Mouse (Mus musculus) layer of hippocampus, adult 2 months (tissue): Measurements from ENCODE around the gene Dcaf11. TPM values are rescaled to one million over a fixed set of nuclear protein-coding genes. Genes with fewer than 3 reads are reported as not detected.

Experiments used
- DNase-seq, 2 experiments: peaks; one replicate each; pipeline ENCODE4 v3.0.0; 2022; ENCODE audit warnings: low spot score in 2 of 2
- H3K27ac ChIP-seq: fragments of 200-600 bp; 2 replicates; pipeline ENCODE4 v1.8.1; 2022
- H3K4me3 ChIP-seq: fragments of 200-600 bp; 2 replicates; pipeline ENCODE4 v1.8.1; 2022; ENCODE audit warnings: mild to moderate bottlenecking
- CTCF ChIP-seq: fragments of 200-600 bp; conservative IDR thresholded peaks from 2 replicates; pipeline ENCODE4 v1.8.1; 2022; ENCODE audit warnings: antibody characterized with exemption, mild to moderate bottlenecking, moderate library complexity
- total RNA-seq, 2 experiments: library from RNA; stranded (reverse); gene quantifications; 2 replicates each; pipeline ENCODE4 v1.2.3; 2021

Gene Dcaf11
- total RNA-seq, 2 experiments from 2014 or later = 84.2 to 87.6 TPM

DNA sequence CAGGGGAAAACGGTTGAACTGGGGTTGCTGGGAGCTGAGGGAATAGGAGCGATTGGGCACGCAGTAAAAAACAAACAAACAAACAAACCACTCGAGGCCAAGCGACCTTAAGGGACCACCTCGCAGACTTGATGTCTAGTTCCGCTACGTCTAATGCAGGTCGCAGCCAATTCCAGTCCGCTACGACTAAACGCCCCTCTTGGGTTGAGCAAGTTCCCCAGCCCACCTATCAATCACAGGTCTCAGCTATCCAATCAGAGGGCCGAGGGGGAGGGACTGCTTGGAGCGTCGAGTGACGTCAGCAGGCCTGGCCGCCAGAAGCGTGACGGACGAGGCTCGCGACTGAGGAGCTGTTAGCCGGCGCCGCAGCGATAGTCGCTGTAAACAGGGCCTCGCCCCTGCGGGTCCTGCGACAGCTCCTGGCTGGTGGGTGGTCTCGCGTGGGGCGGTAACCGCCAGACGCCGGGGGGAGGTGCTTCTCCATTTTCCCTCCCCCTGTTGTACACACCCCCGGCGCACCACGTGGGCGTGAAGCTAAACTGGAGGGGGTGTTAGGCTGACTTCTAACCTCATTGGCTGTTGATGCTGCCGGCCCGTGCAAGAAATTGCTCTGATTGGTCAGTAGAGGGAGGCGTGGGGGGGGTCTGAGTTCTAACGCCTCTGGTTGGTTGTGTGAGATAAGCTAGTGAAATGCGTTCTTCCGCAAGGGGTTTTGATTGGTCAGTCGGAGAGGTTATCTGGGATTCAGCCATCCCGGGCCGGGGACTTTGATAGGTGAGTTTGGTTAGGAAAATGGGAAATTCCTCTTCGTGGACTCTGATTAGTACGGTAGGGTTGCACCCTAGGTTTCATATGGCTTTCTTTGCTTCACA lies 632 bp downstream of the Dcaf11 start, which contains the start of gene A730061H03Rik:
TSS of gene A730061H03Rik (minus strand) at position 205 of the 872 bp plus-strand sequence.
- Histone ChIP-seq H3K27ac (peak within 1 kb of the TSS; percentile 99), H3K4me3 (peak within 1 kb of the TSS; percentile 88)
- DNase-seq = peak; percentile 98 to 99
- TF ChIP-seq CTCF = peak; percentile 34

DNA sequence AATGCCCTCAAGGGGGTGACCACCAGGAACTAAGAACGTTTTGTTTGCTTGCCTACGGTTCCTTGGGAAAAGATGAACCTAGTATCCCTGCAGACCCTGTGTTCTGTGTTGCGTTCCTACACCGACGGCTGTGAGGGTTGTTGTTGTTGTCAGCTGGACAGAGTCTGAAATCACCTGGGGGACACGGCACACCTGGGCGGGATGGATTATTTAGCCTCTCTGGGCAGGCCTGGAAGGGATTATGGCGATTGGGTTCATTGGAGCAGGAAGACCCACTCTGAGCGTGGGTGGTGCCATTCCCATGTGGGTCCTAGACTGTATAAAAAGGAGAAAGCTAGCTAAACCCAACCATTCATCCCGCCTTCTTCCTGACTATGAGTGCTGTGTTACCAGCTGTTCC lies 2.1 kb downstream of the Dcaf11 start:
- H3K27ac ChIP-seq = no peak overlapping the region

DNA sequence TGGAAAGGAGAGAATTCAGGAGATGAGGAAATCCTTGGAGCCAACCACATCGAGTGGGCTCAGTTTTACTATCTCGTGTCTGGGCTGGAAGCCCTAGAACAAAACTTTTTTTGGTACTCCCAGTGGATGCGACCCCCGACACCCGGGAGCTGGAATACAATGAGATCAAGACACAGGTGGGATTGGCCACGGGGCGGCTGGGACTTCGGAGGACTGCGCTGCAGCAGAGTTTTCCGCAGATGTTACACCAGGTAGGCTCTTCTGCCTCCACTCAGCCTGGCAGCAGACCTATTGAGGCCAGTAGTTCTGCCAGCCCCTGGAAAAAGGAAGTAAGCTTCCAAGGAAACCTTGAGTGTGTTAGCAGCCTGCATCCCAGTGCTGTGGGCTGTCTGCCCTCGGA lies 3.4 kb downstream of the Dcaf11 start:
- TF ChIP-seq CTCF = no peak
- Histone ChIP-seq H3K27ac (no peak overlapping the region), H3K4me3 (no peak overlapping the region)
- no peak for DNase-seq

More for the DNA sequence above, 2.1 kb downstream of the Dcaf11 start:
- no peak for DNase-seq
- H3K4me3 ChIP-seq = no peak overlapping the region; the same call in 1 of the 2 replicates
- TF ChIP-seq CTCF = no peak

DNA sequence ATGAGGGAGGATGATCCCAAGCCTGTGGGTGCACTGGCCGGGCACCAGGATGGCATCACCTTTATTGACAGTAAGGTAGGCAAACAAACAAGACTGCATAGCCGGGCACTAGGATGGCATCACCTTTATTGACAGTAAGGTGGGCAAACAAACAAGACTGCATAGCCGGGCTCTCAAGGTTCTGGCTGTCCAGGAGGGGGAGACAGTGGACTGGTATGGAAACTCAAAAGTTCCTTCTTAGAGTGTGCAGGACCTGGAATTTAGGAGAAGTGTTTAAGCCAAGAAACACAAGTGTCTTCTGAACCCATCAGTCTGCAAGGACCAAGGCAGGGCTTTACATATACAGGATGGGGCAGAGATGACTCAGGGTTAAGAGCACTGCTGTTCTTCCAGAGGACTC lies 5.9 kb downstream of the Dcaf11 start:
- Histone ChIP-seq H3K4me3 (no peak overlapping the region), H3K27ac (no peak overlapping the region)
- TF ChIP-seq CTCF = peak; percentile 32
- DNase-seq = no peak

DNA sequence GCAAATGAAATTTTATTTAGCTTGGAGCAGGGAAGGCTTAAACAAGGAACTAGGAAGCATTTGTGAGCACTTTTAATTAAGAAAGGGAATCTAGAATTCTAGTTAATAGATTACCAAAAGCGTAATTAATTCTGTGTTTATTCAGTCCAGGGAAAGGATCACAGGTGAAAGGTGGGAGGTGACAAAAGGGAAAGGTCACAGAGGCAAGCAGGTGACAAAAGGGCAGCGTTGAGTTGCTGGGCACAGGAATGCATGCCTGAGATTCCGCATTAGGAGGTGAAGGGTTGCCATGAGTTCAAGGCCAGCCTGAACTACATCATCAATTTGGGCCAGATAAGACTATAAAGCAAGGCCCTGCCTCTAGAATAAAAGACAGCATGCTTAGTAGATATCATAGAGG lies 7.7 kb downstream of the Dcaf11 start:
- DNase-seq = no peak
- Histone ChIP-seq H3K4me3 (no peak overlapping the region), H3K27ac (no peak overlapping the region)
- TF ChIP-seq CTCF = no peak

DNA sequence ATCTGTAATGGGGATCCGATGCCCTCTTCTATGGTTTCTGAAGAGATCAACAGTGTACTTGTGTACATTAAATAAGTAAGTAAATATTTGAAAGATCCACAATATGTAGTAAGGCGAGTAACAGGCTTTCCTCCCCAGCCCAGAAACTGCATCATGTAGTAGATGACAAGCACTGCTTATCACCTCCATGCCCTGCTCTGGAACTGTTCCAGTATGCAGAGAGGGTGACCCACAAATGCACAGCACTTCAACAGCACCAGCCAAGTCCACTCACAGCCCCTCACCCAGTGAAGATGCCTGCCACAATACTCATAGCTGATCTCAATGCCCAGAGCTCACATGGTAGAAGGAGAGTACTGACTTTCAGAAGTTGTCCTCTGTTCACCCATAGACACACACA lies 10.8 kb downstream of the Dcaf11 start:
- H3K27ac ChIP-seq = no peak overlapping the region
- DNase-seq = no peak
- no peak overlapping the region for H3K4me3 ChIP-seq
- TF ChIP-seq CTCF = no peak

DNA sequence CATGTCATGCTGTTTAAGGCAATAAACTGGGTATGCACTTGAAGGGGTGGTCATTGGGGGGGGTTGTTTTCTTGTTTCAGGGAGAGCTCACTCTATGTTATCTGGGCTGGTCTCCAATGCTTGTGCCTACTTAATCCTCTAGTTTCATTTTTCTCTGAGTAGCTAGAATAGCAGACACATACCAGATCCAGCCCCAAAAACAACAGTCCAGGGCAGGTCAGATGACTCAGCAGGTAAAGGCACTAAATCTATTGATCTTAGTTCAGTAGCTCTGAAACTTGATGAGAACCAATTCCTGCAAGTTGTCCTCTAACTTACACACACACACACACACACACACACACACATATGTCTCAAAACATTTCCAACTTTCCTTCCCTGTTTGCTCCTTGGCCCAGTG lies 12.0 kb downstream of the Dcaf11 start:
- TF ChIP-seq CTCF = no peak
- H3K4me3 ChIP-seq = no peak overlapping the region
- H3K27ac ChIP-seq = no peak overlapping the region
- DNase-seq = no peak

DNA sequence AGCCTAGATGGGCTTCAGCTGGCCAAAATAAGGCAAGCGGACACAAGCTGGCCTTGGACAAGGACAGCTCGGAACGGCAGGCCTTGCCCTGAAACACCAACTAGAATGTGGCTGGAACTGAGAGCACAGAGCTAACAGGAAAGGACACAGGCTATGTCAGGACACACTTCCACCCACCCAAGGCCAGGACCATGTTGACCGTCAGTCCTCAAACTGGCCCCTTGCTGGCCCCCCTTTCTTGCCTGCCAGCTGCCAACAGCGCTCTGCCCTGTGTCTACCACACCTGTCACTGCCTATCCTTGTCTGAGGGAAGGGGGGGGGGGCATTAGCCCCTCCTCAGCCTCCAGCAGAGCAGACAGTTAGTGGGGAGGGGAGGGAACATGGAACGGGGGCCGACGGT lies 15.5 kb downstream of the Dcaf11 start, which contains the start of gene Fitm1:
TSS of gene Fitm1 (plus strand) at position 316 of the 400 bp plus-strand sequence.
- TF ChIP-seq CTCF = no peak
- DNase-seq = no peak
- no peak within 1 kb of the TSS for H3K4me3 ChIP-seq
- H3K27ac ChIP-seq = no peak within 1 kb of the TSS

DNA sequence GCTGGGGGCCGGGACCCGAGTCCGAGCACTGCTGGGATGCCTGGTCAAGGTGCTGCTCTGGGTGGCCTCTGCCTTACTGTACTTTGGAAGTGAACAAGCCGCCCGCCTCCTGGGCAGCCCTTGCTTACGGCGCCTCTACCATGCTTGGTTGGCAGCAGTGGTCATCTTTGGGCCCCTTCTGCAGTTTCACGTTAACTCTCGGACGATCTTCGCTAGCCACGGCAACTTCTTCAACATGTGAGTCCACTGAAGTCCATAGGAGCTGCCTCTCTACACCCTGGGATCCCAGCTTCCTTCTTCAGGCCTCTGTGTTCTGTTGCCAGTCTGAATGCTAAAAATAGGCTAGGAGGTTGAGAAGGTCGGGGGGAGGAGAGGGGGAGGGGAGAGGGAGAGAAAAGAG lies 15.9 kb downstream of the Dcaf11 start:
- TF ChIP-seq CTCF = no peak
- H3K27ac ChIP-seq = no peak overlapping the region
- H3K4me3 ChIP-seq = no peak overlapping the region
- DNase-seq = no peak

DNA sequence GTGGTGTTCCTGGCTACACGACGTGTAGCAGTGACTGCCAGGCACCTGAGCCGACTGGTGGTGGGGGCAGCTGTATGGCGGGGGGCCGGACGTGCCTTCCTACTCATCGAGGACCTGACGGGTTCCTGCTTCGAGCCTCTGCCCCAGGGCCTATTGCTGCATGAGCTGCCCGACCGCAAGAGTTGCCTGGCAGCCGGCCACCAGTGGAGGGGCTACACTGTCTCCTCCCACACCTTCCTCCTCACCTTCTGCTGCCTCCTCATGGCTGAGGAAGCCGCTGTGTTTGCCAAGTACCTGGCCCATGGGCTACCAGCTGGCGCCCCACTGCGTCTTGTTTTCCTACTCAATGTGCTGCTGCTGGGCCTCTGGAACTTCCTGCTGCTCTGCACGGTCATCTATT lies 16.6 kb downstream of the Dcaf11 start:
- no peak for DNase-seq
- TF ChIP-seq CTCF = no peak
- Histone ChIP-seq H3K27ac (no peak overlapping the region), H3K4me3 (no peak overlapping the region)

DNA sequence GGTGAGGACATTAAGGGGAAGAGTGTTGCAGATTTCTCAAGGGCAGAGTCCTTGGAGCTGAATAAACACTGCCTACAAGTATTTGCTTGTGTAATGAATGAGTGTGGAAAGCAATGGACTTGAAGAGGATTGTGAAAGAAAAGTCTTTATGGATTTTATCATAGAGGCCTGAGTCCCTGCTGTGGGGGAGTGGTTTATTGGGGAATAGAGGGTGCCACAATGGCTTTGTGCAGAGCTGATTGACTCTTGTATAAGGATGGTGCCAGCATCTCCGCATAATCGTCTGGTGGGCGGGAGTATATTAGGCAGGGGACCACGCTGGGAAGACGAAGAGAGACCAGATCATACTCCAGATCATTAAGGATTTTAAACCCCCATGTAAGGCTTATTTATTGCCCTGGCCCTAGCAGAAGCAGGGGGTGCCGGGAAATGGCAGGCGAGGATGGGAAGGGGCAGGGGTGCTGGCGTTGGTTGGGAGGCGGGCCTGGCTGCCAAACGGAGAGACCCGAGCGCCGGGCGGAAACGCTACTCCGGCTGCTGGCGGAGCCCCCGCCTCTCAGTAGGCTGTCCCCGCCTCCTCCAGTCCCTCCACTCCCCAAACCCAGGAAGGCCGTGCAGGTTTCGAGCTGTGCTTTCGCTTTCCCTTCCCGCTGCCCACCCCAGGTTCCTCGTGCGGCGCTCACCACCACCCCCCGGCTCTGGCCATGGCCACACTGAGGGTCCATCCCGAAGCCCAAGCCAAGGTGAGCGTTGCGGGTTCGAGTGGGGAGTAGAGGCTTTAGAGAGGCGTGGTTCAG lies 18.3 kb downstream of the Dcaf11 start, which contains the start of gene Psme1:
TSS of gene Psme1 (plus strand) at position 253 of the 797 bp plus-strand sequence.
- H3K4me3 ChIP-seq = peak within 1 kb of the TSS; percentile 66
- no peak for TF ChIP-seq CTCF
- peak within 1 kb of the TSS; percentile 87 for H3K27ac ChIP-seq
- DNase-seq = peak; percentile 63 to 66

DNA sequence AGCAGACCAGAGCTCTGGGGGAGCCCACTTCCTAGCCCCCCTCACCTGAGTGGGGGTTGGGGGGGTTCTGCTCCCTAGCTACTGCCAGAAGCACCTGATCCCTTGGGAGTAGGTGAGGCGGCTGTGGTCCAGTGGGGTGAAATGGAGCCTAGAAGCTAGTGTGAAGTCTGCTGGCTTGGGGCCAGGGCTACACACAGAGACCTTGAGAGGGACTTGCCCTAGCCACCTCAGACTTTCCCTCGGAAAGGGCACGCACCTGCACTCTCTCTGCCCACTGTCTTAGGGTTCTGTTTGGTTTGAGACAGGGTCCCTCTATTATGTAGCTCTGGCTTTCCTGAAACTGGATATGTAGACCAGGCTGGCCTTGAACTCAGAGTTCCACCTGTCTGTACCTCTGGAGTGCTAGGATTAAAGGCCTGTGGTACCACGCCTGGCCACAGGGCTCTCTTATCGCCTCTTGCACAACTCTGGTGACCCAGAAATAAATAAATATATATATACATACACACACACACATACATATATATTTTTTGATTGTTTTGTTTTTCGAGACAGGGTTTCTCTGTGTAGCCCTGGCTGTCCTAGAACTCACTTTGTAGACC lies 19.0 kb downstream of the Dcaf11 start:
- H3K27ac ChIP-seq = peak overlapping the region; percentile 87

More for the DNA sequence above, 19.0 kb downstream of the Dcaf11 start:
- H3K4me3 ChIP-seq = peak overlapping the region; percentile 66
- no peak for DNase-seq
- TF ChIP-seq CTCF = peak; percentile 17; the same call in 1 of the 2 replicates
